Mouse (Mus musculus): ENCODE data around the gene Cavin1. TPM values are rescaled to one million over a fixed set of nuclear protein-coding genes. Genes with fewer than 3 reads are reported as not detected.

Cavin1 gene
- polyA plus RNA-seq, 3 experiments from 2014 or later: 0.09 to 0.26 TPM; not detected in 1

GRCm38 (mm10) chr11:100981236-100981635, 10.5 kb upstream of the Cavin1 start:
- ATAC-seq: no peak

DNA sequence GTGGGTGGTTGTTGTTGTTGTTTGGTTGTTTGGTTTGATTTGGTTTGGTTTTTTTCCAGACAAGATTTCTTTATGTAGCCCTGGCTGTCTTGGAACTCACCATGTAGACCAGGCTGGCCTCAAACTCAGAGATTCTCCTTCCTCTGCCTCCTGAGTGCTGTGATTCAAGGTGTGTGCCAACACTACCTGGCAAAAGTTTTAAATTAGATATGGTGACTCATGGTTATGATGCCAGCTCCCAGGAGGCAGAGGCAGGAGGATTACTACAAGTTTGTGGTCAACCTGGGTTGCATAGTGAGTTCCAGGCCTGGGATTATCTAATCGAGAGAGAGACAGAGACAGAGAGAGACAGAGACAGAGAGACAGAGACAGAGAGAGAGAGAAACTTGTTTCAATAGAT, 9.8 kb upstream of the Cavin1 start:
- ATAC-seq: no peak

- no peak for ATAC-seq
Observed at GRCm38 (mm10) chr11:100979887-100980286, 9.2 kb upstream of the Cavin1 start.

DNA sequence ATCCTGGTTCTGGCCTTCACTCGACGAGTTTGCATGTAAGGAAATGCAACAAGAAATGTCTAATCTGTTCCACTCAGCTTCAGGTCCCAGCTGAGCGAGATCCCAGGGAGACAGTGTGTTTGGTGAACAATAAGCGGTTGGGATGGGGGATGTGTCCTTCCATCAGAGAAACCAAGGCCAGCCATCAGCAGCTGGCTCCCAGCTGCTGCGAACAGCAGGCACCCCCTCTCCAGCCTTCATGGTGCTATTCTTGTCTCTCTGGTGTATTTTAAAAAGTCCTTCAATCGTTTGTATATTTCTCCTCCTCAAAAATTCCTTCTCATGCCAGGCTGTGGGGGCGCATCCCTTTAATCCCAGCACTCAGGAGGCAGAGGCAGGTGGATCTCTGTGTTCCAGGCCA, 4.6 kb upstream of the Cavin1 start:
- no peak for ATAC-seq

DNA sequence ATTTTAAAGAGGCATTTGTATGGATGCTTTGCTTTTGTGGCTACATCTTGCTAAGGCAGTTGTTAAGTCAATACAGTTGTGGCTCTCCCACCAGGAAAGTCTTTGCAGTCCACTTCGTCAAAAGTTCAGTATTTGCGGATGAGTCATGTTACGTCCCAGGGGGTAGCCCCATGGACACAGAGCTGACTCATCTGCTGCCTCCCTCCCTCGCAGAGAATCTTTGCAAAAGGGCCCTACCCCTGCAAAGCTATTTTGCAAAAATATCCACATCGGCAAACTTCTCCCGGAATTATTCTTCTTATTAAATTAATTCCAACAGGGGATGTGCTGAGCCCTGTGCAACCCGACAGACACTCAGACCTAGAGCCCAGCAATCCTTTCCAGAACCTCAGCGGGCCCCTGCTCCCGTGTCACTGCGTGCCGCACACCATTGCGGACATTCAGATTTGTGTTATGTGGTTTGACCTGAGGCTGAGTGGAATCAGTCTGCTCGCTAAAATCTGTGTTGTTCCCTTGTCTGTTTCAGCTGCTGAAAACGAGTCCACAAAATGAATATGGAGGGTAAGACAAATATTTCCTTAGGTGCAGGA, 3.8 kb upstream of the Cavin1 start:
- ATAC-seq: no peak

- ATAC-seq: no peak
Observed at GRCm38 (mm10) chr11:100973245-100973644, 2.6 kb upstream of the Cavin1 start.

DNA sequence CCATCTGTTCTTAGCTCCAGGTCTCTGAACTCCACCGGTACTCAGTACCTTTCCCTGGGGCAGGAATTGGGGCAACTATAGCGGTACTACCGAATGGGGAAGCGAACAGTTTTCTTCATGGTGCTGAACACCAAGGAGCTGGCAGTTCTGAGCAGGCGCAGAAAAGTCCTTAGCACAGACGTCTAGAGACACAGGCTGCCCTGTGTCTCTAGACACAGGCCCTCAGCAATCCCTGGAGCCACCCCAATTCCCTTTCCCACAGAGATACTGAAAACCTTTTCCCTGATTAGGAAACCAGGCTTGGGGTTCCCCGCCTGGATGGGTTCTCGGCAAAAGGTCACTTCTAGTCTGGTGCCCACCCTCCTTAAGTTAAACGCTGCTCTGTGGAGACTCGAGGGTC, 768 bp upstream of the Cavin1 start:
- ATAC-seq: no peak

- peak; percentile 10 for ATAC-seq
Observed at GRCm38 (mm10) chr11:100969744-100970556, 737 bp downstream of the Cavin1 start.

DNA sequence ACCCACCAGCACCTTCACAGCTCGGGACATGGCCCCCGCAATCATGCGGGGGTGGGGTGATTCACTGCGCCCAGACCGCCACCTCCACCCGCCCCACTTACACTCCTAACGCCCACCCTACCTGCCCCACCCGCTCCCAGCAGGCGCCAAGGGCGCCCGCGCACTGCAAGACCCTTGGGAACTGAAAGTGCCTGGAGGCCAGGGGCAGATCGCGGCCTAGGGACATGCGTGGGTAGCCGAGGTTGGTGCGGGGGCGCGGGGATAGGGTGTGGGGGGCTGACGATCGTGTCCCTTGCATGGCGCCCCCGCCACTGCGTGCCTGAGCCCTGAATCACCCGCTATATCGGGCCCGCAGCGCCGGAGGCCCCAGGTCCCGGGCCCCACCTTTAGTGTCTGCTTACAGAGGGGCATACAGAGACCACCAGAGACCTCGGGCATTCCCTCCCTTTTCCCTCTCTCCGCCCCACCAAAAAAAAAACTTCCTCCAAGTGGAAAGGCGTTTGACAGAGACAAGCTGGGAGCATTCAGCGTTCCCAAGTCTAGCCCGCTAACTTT, 1.4 kb downstream of the Cavin1 start:
- ATAC-seq: no peak

DNA sequence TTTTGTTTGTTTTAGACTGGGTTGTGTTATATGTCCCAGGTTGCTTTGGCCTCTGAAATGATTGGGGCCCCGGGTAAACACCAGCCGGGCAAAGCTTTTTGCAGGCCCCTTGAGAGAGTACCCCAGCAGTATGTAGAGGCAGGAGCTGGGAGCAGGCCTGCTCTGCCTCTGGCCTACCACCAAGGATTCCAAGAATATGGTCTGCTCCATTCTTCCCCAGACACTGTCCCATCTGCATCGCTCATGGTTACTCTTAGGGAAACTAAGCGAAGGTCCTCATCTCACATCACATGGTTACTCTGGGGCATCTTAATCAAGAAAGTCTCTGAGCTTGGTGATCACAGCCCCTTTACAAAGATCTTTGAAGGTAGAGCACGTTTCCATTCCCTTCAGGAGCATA, 2.2 kb downstream of the Cavin1 start:
- ATAC-seq: no peak

DNA sequence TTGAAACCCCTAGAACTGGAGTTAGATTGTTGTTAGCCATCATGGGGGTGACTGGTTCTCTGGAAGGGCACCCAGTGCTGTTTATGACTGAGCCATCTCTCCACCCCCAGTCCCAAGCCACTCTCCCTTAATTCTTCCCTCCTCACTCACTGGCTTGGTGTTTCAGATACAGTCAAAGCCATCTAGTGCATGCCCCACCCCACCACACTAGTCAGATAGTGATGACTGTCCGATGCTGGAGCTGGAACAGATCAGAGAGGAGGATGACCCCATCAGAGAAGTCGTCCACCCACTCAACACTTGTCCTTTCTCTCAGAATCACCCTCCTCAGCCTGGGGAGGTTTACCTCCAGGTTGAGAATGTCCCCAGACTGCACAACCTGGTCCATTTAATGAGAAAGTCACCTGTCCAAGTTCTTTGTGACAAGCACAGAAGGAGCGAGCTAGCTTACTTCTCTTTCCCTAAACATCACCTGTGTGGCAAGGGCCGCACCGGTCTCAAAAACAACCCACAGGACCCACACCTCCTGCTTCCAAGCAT, 2.7 kb downstream of the Cavin1 start:
- ATAC-seq: no peak

DNA sequence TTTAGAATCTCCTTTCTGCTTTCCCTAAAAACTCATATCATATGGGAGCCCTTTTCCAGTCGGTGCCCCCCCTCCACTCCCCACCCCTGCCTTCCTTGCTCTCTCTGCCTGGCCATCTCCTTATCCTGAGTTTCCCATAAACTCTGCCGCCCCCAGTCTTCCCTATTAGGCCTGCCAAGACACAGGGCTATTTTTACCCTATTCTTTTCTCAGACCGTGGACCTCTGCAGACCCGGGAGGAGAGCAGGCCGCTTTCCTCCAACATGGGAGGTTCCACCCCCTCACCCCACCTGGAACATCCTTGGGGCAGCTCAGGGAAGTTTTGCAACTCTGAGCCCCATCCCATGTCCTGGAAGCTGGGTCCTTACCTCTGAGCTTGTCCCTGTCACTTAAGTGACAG, 3.3 kb downstream of the Cavin1 start:
- ATAC-seq: no peak

GRCm38 (mm10) chr11:100965760-100966159, 4.9 kb downstream of the Cavin1 start:
- no peak for ATAC-seq

DNA sequence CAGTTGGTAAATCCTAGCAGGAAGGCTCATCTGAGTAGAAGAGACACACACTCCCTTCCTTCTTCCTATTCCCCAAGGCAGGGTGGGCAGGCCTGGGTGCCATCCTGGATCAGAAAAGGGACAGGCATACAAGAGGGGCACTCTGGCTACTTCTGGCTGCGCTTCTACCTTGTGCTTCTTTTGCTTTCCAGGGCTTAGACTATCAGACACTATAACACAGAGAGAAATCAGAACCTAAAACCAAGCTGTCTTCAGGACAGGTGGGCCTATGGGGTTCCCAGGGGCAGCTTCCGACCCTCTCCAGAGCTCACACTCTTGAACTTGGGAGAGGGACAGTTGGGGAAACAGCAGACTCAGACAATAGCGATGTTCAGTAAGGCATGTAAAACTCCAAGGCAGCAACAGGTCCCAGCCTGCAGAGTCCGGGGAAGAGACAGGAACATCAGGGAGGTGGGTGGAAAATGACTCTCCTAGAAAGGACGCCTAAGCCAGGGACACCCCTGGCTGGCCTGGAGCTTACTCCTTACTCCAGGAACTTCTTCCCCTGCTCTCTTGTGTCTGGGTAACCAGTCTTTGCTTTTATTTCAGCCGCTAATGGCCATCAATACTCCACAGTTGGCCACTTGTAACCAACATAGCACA, 5.7 kb downstream of the Cavin1 start:
- ATAC-seq: no peak

- no peak for ATAC-seq
Observed at GRCm38 (mm10) chr11:100964180-100964579, 6.5 kb downstream of the Cavin1 start.

GRCm38 (mm10) chr11:100963647-100964046, 7.0 kb downstream of the Cavin1 start:
- ATAC-seq: no peak

GRCm38 (mm10) chr11:100962371-100962911, 8.2 kb downstream of the Cavin1 start:
- ATAC-seq: no peak

- ATAC-seq: no peak
Observed at GRCm38 (mm10) chr11:100960540-100960939, 10.1 kb downstream of the Cavin1 start.

DNA sequence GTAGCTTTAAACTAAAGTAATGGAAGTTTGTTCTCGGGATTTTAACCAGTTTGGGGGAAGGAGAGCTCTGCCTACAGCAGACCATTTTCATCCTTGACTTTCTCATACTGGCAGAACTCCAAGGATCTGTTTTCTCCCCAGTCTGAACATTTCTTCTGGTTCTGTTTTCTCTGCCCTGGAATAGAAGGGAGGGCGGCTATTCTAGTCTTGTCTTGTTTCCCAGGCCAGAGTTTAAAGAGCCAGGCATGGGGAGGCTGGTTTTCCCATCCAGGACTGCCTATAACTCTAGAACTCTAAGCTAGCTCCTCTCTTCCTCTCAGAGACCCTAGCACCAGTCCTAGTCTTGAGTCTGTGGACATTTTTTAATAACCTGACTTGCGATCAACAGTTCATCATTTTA, 10.9 kb downstream of the Cavin1 start:
- ATAC-seq: no peak

DNA sequence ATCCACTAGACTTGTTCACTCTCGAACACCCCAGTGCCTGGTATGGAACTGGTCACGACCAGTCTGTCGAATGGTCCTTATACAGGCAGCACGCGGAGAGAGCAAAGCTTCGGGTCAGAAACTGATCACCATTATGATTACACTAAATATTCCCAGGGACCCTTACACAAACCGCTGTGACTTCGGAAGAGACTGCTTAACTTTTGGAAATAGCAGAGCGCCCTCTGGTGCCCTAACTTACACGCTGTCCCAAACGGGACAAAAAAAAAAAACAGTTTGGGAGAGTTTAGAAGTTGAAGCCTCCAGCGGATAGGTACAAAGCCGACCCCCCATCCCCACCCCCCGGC, 11.2 kb downstream of the Cavin1 start:
- no peak for ATAC-seq

- no peak for ATAC-seq
Observed at GRCm38 (mm10) chr11:100958613-100959463, 11.8 kb downstream of the Cavin1 start.

DNA sequence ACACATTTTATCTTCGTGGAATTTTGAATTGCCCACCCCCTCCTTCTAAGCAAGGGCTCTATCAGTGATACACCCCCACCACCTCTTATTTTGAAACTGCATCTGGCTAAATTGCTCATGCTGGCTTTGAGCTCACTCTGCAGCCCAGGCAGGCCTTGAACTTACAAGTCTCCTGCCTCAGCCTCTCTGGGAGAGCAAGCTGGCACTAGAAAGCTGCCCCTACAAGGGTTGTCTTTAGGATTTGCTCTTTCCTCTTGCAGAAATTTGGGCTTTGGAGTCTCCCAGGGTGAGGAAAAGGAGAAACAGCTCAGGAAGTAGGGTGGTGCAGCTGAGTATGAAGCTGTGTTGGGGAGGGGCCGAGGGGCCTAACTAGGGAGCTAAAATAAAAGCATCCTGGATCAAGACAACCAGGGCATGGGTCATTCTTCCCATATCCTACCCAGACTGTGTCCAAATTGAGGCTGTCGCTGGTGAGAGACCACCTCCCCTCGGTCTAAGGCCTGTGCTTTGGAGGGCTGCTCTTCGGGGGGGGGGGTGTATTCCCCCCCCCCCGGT, 12.7 kb downstream of the Cavin1 start:
- ATAC-seq: no peak

Data from inflammation-experienced regulatory T-cells, adult 6 months (primary cell).